Mouse (Mus musculus) cerebral cortex, adult 2 months (tissue): Measurements from ENCODE around the gene Atg2a.

Experiments
- WGBS: fragments of 180-500 bp; shearing (Covaris S2); methylation state at CpG from one replicate; pipeline ENCODE4 v1.1.7; 2018; 5-methylcytosine and 5-hydroxymethylcytosine counted together

Gene Atg2a

GRCm38 (mm10) chr19:6241274-6242107 is at the start of gene Atg2a:
TSS of gene Atg2a (plus strand) at chr19:6241668.
- WGBS: under 1% methylated on average over 55 of the region's 55 CpGs

GRCm38 (mm10) chr19:6204265-6204664 is 37.2 kb upstream of the Atg2a start:
- WGBS: 87% methylated on average over 2 of the region's 2 CpGs

GRCm38 (mm10) chr19:6206716-6207115 is 34.8 kb upstream of the Atg2a start:
- 54% methylated on average over 5 of the region's 5 CpGs for WGBS

GRCm38 (mm10) chr19:6216046-6216705 is 25.3 kb upstream of the Atg2a start:
- 72% methylated on average over 6 of the region's 6 CpGs for WGBS

GRCm38 (mm10) chr19:6218606-6219005 is 22.9 kb upstream of the Atg2a start:
- 68% methylated on average over 6 of the region's 6 CpGs for WGBS

GRCm38 (mm10) chr19:6226135-6226534 is 15.3 kb upstream of the Atg2a start, which contains the start of gene Gpha2:
TSS of gene Gpha2 (plus strand) at chr19:6226380.
- 76% methylated on average over 2 of the region's 2 CpGs for WGBS

- 89% methylated on average over 14 of the region's 14 CpGs for WGBS
Measured at GRCm38 (mm10) chr19:6226763-6227162, 14.7 kb upstream of the Atg2a start.

- WGBS: 65% methylated on average over 4 of the region's 4 CpGs
Measured at GRCm38 (mm10) chr19:6227864-6228263, 13.6 kb upstream of the Atg2a start.

GRCm38 (mm10) chr19:6230411-6230810 is 11.1 kb upstream of the Atg2a start:
- 87% methylated on average over 4 of the region's 4 CpGs for WGBS

GRCm38 (mm10) chr19:6231036-6231435 is 10.4 kb upstream of the Atg2a start:
- 68% methylated on average over 2 of the region's 2 CpGs for WGBS

GRCm38 (mm10) chr19:6233647-6234046 is 7.8 kb upstream of the Atg2a start:
- 86% methylated on average over 16 of the region's 16 CpGs for WGBS

- 64% methylated on average over 11 of the region's 11 CpGs for WGBS
Measured at GRCm38 (mm10) chr19:6234337-6235083, 7.0 kb upstream of the Atg2a start.

- WGBS: 2% methylated on average over 48 of the region's 48 CpGs
Measured at GRCm38 (mm10) chr19:6235084-6236052, 6.1 kb upstream of the Atg2a start, which contains the start of gene Ppp2r5b. TSS of gene Ppp2r5b (minus strand) at chr19:6235872.

- WGBS: under 1% methylated on average over 9 of the region's 9 CpGs
Measured at GRCm38 (mm10) chr19:6236053-6236441, 5.4 kb upstream of the Atg2a start.

- 66% methylated on average over 7 of the region's 7 CpGs for WGBS
Measured at GRCm38 (mm10) chr19:6236842-6237241, 4.6 kb upstream of the Atg2a start.

GRCm38 (mm10) chr19:6240136-6240535 is 1.3 kb upstream of the Atg2a start:
- 62% methylated on average over 1 of the region's 1 CpGs for WGBS

- WGBS: 36% methylated on average over 5 of the region's 5 CpGs
Measured at GRCm38 (mm10) chr19:6240725-6241124, 743 bp upstream of the Atg2a start.

GRCm38 (mm10) chr19:6242281-6242680 is 813 bp downstream of the Atg2a start:
- WGBS: 1% methylated on average over 4 of the region's 4 CpGs

GRCm38 (mm10) chr19:6243226-6243625 is 1.8 kb downstream of the Atg2a start:
- WGBS: 82% methylated on average over 5 of the region's 5 CpGs

GRCm38 (mm10) chr19:6245806-6246205 is 4.3 kb downstream of the Atg2a start:
- WGBS: 56% methylated on average over 1 of the region's 1 CpGs
